Mouse (Mus musculus): ENCODE data around the gene Parg.

GRCm38 (mm10) chr14:32302423-32302822, 100.7 kb downstream of the Parg start:
- TF ChIP-seq EP300 (optimal IDR thresholded peaks at IDR 0.05): no peak
- no peak for TF ChIP-seq CTCF (IDR thresholded peaks at IDR 0.05; ENCODE audit: low read depth)

Measured in stomach, postnatal 0 days (tissue).